Mouse (Mus musculus) liver, adult 10 weeks (tissue): ENCODE results near the gene Wdr27. TPM values are rescaled to one million over a fixed set of nuclear protein-coding genes. Genes with fewer than 3 reads are reported as not detected.

ENCODE experiments used
- polyA plus RNA-seq: library from polyadenylated mRNA; stranded (reverse); fragments of 350-450 nt; fragmentation: Illumina TruSeq; extraction: RNeasy Lipid Tissue Mini Kit (QIAGEN cat#74804); gene quantifications from one replicate; pipeline ENCODE4 v1.2.3, GENCODE M21; 2014; ENCODE audit warnings: low read depth, low replicate concordance

Wdr27 gene
- 1.5 TPM for polyA plus RNA-seq

DNA sequence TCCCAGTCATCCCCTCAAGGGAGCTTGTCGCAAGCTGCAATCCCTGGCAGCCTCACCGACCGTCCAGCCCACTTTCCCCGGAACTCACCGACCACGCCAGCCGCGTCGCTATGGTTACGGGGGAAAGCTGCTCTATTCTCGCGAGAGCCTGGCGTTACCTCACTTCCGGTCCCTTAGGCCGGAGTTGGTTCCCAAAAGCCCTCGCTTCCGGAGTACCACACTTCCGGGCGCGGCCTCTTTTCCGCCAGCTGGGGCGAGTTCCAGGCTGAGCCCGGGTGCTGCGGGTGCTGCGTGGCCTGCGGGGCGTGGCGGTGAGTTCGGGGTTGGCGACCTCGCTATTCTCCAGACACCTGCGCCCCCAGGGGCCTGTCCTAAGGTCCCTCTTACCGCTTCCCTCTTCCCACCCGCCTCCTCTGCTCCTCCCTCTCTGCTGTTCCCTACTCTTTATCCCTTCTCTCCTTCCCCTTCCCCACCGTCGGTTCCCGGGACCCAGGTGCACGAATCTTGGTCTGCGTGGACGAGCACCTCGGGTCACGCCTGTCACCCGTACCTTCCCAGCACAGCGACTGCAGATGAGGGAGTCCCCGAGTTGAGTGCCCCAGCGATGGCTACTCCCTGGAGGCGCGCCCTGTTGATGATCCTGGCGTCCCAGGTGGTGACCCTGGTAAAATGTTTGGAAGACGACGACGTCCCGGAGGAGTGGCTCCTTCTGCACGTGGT lies at the start of gene Wdr27, which contains the start of gene 1600012H06Rik:
Gene Wdr27 (minus strand): TSS at position 150 of the 720 bp plus-strand sequence.
Gene 1600012H06Rik (plus strand): TSS at position 176 of the 720 bp plus-strand sequence.

DNA sequence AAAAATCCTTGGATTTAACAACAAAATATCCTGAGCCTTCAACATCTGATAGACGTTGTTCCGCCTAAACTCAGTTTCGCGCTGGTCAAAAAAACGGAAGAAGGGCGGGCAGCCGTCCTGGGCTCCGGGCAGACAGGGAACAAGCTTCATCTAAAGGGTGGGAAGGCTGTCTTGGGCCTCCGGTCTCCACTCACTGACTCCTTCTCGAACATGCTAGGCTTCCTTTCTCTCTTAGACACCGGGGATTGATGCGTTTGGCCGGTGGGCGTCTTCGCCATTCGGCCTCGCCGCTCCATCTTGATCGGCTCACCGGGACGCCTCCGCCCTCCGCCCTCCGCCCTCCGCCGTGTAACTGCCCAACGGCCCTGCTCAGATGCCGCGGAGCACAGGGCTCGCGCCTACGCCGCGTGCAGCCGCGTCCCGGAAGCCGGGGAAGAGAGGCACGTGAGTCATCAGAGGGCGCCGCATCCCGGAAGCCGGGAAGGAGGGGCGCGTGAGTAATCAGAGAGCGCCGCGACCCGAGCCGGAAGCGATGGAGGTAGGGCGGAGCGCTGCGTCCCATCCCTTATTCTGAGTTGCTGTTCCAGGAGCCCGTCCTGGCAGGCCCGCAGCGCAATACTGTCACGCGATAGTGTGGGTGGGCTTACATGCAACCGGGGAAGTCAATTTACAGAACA lies 35.5 kb upstream of the Wdr27 start, which contains the start of the genes 9030025P20Rik and Gm3417:
Gene 9030025P20Rik (plus strand): TSS at position 107 of the 677 bp plus-strand sequence.
Gene Gm3417 (minus strand): TSS at position 429 of the 677 bp plus-strand sequence.

DNA sequence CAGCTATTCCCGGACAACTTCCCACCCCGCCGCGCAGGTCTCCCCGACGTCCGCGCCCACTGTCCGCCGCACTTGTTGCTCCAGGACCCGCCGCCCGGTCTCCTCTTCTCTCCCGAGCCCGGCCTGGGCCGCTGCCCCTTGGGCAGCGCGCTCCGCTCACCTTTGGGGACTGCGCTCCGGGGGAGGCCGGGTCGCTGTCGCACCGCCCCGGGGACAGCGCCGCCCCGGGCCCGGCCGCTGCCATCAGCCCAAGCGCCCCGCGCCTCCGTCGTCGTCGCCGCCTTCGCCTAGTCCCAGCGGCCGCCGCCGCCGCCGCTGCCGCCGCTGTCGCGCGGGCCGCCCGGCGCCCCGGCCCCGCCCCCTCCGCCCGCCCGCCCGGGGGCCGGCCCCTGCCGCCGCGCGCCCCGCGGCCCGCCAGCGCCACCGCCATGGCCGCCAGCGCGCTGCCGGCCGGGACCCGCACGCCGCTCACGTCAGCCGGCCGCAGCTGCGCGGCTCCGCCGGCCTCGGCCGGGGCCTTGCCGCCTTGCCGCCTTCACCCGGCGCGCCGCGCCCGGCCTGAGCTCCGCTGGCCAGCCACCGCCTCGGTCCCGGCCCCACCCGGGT lies 18.1 kb upstream of the Wdr27 start, which contains the start of gene Phf10:
Gene Phf10 (minus strand): TSS at position 323 of the 606 bp plus-strand sequence.

Other genes with a start within 250 kb of the Wdr27 start
- 0.98 TPM for gene Thbs2, start 248.9 kb downstream of the Wdr27 start, polyA plus RNA-seq
- gene 1600012H06Rik, start within 50 bp of the Wdr27 start, polyA plus RNA-seq = 53.1 TPM
- gene Phf10, start 18.1 kb upstream of the Wdr27 start, polyA plus RNA-seq = 39.4 TPM
- 5.5 TPM for gene 9030025P20Rik, start 35.3 kb upstream of the Wdr27 start, polyA plus RNA-seq
- 1.6 TPM for gene Gm3417, start 35.6 kb upstream of the Wdr27 start, polyA plus RNA-seq
- 2.6 TPM for gene Gm3435, start 67.0 kb upstream of the Wdr27 start, polyA plus RNA-seq
- 30.5 TPM for gene Ermard, start 98.0 kb upstream of the Wdr27 start, polyA plus RNA-seq
- 1.3 TPM for gene Tcte3, start 98.3 kb upstream of the Wdr27 start, polyA plus RNA-seq
- 0.93 TPM for gene Gm3448, start 98.4 kb upstream of the Wdr27 start, polyA plus RNA-seq